18 mouse cellular contexts compared by ENCODE assay signal in genomic region chr1:134110449-134110848, GRCm38 (mm10). TPM values are rescaled to one million over a fixed set of nuclear protein-coding genes. Genes with fewer than 3 reads are reported as not detected.
DNase-seq lines count a peak whose midpoint lies in the region; ATAC-seq and TF ChIP-seq lines count a peak whose summit lies in the region.
"Had no signal": no experiment of that assay in that cellular context is flagged by ENCODE, and none has a peak within 500 bp of the region (broad histone marks: within the 10 kb centered on the region; RNA-seq: fewer than 3 reads in every experiment).

No protein-coding gene starts in this region.

- H3K4me2 ChIP-seq in midbrain, embryonic 11.5 days = no peak overlapping the region
- no peak overlapping the region for H3K4me2 ChIP-seq in midbrain, embryonic 15.5 days
- no peak overlapping the region for H3K4me2 ChIP-seq in kidney, embryonic 16.5 days (replicated peaks; ENCODE audit: low read depth, low read length)
- H3K4me2 ChIP-seq: embryonic facial prominence, embryonic 12.5 days; hindbrain, embryonic 14.5 days; midbrain, embryonic 13.5 days had no signal

- no peaks in the 10 kb centered on the region for H3K9me3 ChIP-seq in midbrain, embryonic 11.5 days (ENCODE audit: control insufficient read depth, low read length)
- H3K9me3 ChIP-seq in midbrain, embryonic 15.5 days = no peaks in the 10 kb centered on the region
- no peaks in the 10 kb centered on the region for H3K9me3 ChIP-seq in kidney, embryonic 16.5 days (ENCODE audit: low read length)
- H3K9me3 ChIP-seq: embryonic facial prominence, embryonic 12.5 days; midbrain, embryonic 13.5 days had no signal

- H3K4me1 ChIP-seq in midbrain, embryonic 11.5 days (ENCODE audit: control insufficient read depth, insufficient read depth, low read length) = no peaks in the 10 kb centered on the region
- peaks cover 4% of the 10 kb centered on the region; the same call in 1 of the 2 replicates for H3K4me1 ChIP-seq in midbrain, embryonic 15.5 days
- peaks cover 1% of the 10 kb centered on the region for H3K4me1 ChIP-seq in kidney, embryonic 16.5 days (ENCODE audit: insufficient read depth, low read length)

- H3K27ac ChIP-seq in midbrain, embryonic 11.5 days (ENCODE audit: low read depth, low read length) = no peak overlapping the region
- no peak overlapping the region for H3K27ac ChIP-seq in midbrain, embryonic 15.5 days
- no peak overlapping the region for H3K27ac ChIP-seq in left cerebral cortex, adult 2 months
- no peak overlapping the region for H3K27ac ChIP-seq in kidney, embryonic 16.5 days (ENCODE audit: low read length)
- H3K27ac ChIP-seq: embryonic facial prominence, embryonic 12.5 days; hindbrain, embryonic 14.5 days; midbrain, embryonic 13.5 days had no signal

- ATAC-seq in midbrain, embryonic 11.5 days (ENCODE audit: low FRiP score) = no peak
- ATAC-seq in midbrain, embryonic 15.5 days (replicated peaks) = no peak
- ATAC-seq in megakaryocyte, adult 5-6 weeks (ENCODE audit: poor library complexity, severe bottlenecking) = peak; percentile 43
- ATAC-seq in kidney, embryonic 16.5 days (ENCODE audit: low FRiP score, low TSS enrichment) = no peak
- ATAC-seq: midbrain, embryonic 13.5 days had no signal

- peak; percentile 45 for DNase-seq in midbrain, embryonic 11.5 days (ENCODE audit: low spot score, missing footprints)
- peak; percentile 80 for DNase-seq in liver
- no peak for DNase-seq in left cerebral cortex, adult 2 months (ENCODE audit: extremely low spot score in 1 of 2, low spot score in 2 of 2)
- no peak for DNase-seq in cerebellum, adult 11 months
- DNase-seq: cerebellum, adult 8-10 months; heart, adult 18-20 months; kidney, adult 8-10 months; kidney, postnatal 4 days; lung, adult 18-20 months had no signal

- TF ChIP-seq CTCF in left cerebral cortex, adult 2 months (IDR thresholded peaks at IDR 0.05) = no peak

- no peaks in the 10 kb centered on the region for H3K27me3 ChIP-seq in midbrain, embryonic 11.5 days (ENCODE audit: control insufficient read depth, insufficient read depth, low read length)
- no peaks in the 10 kb centered on the region for H3K27me3 ChIP-seq in midbrain, embryonic 15.5 days (replicated peaks)
- no peaks in the 10 kb centered on the region for H3K27me3 ChIP-seq in kidney, embryonic 16.5 days (ENCODE audit: insufficient read depth, low read length)

- no peak overlapping the region for H3K4me3 ChIP-seq in midbrain, embryonic 11.5 days (ENCODE audit: low read depth, low read length)
- H3K4me3 ChIP-seq in midbrain, embryonic 15.5 days = no peak overlapping the region
- no peak overlapping the region for H3K4me3 ChIP-seq in left cerebral cortex, adult 2 months
- no peak overlapping the region for H3K4me3 ChIP-seq in kidney, embryonic 16.5 days (ENCODE audit: low read length)
- H3K4me3 ChIP-seq: embryonic facial prominence, embryonic 12.5 days; midbrain, embryonic 13.5 days had no signal

- H3K9ac ChIP-seq in midbrain, embryonic 11.5 days (ENCODE audit: low read length) = no peak overlapping the region
- H3K9ac ChIP-seq in midbrain, embryonic 15.5 days = no peak overlapping the region
- H3K9ac ChIP-seq in kidney, embryonic 16.5 days (replicated peaks; ENCODE audit: low read length) = no peak overlapping the region
- H3K9ac ChIP-seq: embryonic facial prominence, embryonic 12.5 days; hindbrain, embryonic 14.5 days; midbrain, embryonic 13.5 days had no signal

- 91% methylated on average over 5 of the region's 5 CpGs for WGBS in midbrain, embryonic 11.5 days
- 91% methylated on average over 5 of the region's 5 CpGs for WGBS in midbrain, embryonic 15.5 days
- 82% methylated on average over 5 of the region's 5 CpGs for WGBS in kidney, embryonic 16.5 days

- no peaks in the 10 kb centered on the region for H3K36me3 ChIP-seq in midbrain, embryonic 11.5 days (ENCODE audit: control insufficient read depth, insufficient read depth, low read length)
- H3K36me3 ChIP-seq in midbrain, embryonic 15.5 days (replicated peaks) = no peaks in the 10 kb centered on the region
- no peaks in the 10 kb centered on the region for H3K36me3 ChIP-seq in kidney, embryonic 16.5 days (ENCODE audit: insufficient read depth, low read length)
- H3K36me3 ChIP-seq: embryonic facial prominence, embryonic 12.5 days; midbrain, embryonic 13.5 days had no signal

- intact Hi-C loops in left cerebral cortex, adult 2 months (cut with DNase I) = no loop called here

RNA-seq across cellular contexts. Expression of gene Chit1, which starts 0.6 kb away (rescaled TPM):
- polyA plus RNA-seq in midbrain, embryonic 11.5 days (2014; fragmentation: Nextera tagmentation; extraction: Ambion mirVana) = not detected in 2 replicates
- polyA plus RNA-seq in midbrain, embryonic 15.5 days (2015; fragmentation: Nextera tagmentation; extraction: Ambion mirVana) = 0.09 and 0.10 TPM in 2 replicates
- 0.16 and 0.83 TPM in 2 replicates for total RNA-seq in megakaryocyte, adult 5-6 weeks (2015)
- 0.07 TPM in 1 of 2 replicates, not detected in the other for total RNA-seq in megakaryocyte, adult 5-6 weeks (2017)
- not detected for total RNA-seq in left cerebral cortex, adult 2 months (2021)
- 0.17 and 0.21 TPM in 2 replicates for polyA plus RNA-seq in kidney, embryonic 16.5 days (2015; fragmentation: Nextera tagmentation; extraction: Ambion mirVana)
- total RNA-seq: gastrocnemius, adult 8-10 months; heart, adult 18-20 months had no signal
- polyA plus RNA-seq: embryonic facial prominence, embryonic 12.5 days; small intestine, adult 2 months; stomach, embryonic 14.5 days had no signal

RNA-seq across cellular contexts. Expression of gene Btg2, which starts 31.5 kb away (rescaled TPM):
- polyA plus RNA-seq in midbrain, embryonic 11.5 days (2014; fragmentation: Nextera tagmentation; extraction: Ambion mirVana) = 150 and 153 TPM in 2 replicates
- 37.2 and 42.2 TPM in 2 replicates for polyA plus RNA-seq in midbrain, embryonic 15.5 days (2015; fragmentation: Nextera tagmentation; extraction: Ambion mirVana)
- total RNA-seq in megakaryocyte, adult 5-6 weeks (2015) = 68.9 and 87.3 TPM in 2 replicates
- total RNA-seq in megakaryocyte, adult 5-6 weeks (2017) = 175 and 189 TPM in 2 replicates
- total RNA-seq in left cerebral cortex, adult 2 months (2021) = 10 to 100 TPM; 26.2 to 28.3 TPM
- 36.2 and 38.2 TPM in 2 replicates for polyA plus RNA-seq in kidney, embryonic 16.5 days (2015; fragmentation: Nextera tagmentation; extraction: Ambion mirVana)

Comparison
In these comparisons a context has a peak if more than half of its experiments do, and no peak if none do; other contexts are left out.
1. DNase-seq: peak in midbrain, embryonic 11.5 days (single experiment) and liver (single experiment); none in left cerebral cortex, adult 2 months (0 of 2) and cerebellum, adult 11 months (single experiment).